Mouse (Mus musculus) E14TG2a.4 (cell line): ENCODE results near the gene Coq8b.

Experiments used
- CTCF ChIP-seq: conservative IDR thresholded peaks from 2 replicates; pipeline ENCODE4 v1.5.1; 2014; ENCODE audit warnings: low read length
- NANOG ChIP-seq: IDR thresholded peaks from 2 replicates; pipeline ENCODE4 v1.6.1; 2014; ENCODE audit warnings: borderline replicate concordance, low read length, mixed read lengths
- POU5F1 ChIP-seq: IDR thresholded peaks from 2 replicates; pipeline ENCODE4 v1.6.1; 2014; ENCODE audit warnings: low read length, borderline replicate concordance

DNA sequence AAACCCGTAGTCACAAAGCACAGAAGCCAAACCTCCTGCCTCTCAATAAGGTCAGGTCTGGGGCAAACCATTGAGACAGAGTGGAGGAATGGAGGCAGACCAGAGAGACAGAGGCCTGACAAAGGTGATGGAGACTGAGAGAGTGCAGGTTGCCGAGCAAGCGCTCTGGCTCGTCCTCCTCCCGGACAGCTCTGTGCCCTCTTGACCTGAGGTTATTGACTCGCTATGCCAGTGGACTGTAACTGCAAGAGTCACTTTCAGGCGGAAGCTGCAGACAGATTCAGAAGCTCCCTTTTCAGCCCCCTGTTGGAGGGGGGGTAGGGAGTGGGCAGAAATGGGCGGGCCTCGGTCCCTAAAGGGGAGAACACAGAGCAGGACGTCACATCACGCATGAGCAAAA, 12.9 kb upstream of the Coq8b start:
- TF ChIP-seq CTCF (no peak), POU5F1 (no peak), NANOG (no peak)
